Mouse (Mus musculus): ENCODE measurements around the gene Pphln1. TPM values are rescaled to one million over a fixed set of nuclear protein-coding genes. Genes with fewer than 3 reads are reported as not detected.

Gene Pphln1
- polyA plus RNA-seq (2012; rRNA removed): 8.3 and 10.8 TPM in 2 replicates

GRCm38 (mm10) chr15:93397826-93398698 lies at the start of gene Pphln1, which contains the start of gene Zcrb1:
Gene Pphln1, plus strand, starts transcription at chr15:93398350.
Gene Zcrb1, minus strand, starts transcription at chr15:93398334.

Other genes starting within 250 kb of the Pphln1 start
- 3.1 and 3.7 TPM in 2 replicates for gene Gxylt1, start 123.2 kb upstream of the Pphln1 start, polyA plus RNA-seq (2012; rRNA removed)
- gene Yaf2, start 61.4 kb upstream of the Pphln1 start, polyA plus RNA-seq (2012; rRNA removed): 13.2 and 15.2 TPM in 2 replicates
- gene Zcrb1, start within 50 bp of the Pphln1 start, polyA plus RNA-seq (2012; rRNA removed): 53.5 and 55.0 TPM in 2 replicates
- gene Prickle1, start 197.5 kb downstream of the Pphln1 start, polyA plus RNA-seq (2012; rRNA removed): 1.6 TPM in 2 replicates